8 mouse cellular contexts compared by ENCODE assay signal in the genomic region with DNA sequence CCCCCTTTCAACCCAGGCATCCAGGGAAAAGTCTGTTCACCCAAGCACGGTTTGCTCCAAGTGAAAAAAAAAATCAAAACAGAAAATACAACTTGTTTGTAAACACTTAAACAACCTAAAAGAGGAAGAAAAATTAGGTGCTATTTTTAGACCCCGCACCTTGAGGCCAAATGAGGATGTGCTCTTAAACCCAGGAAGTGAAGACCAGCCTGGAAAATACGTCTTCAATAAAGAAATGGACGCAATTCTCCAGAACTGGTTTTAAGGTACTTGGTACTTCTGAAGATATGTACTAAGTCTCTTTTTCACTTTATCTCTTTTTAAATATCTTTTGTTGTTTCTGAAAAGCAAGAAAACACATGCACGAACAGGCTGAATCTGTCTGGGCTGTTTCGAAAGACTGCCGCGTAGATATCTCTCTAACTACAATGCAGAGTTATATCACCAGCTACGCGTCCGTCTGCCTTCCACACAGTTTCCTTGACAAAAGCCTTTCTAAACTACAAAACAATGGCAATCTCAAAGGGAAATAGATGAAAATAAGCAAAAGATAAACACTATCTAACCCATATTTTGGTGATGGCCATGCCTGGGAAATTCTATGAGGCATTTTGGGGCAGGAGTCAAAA. TPM values are rescaled to one million over a fixed set of nuclear protein-coding genes. Genes with fewer than 3 reads are reported as not detected.
DNase-seq lines count a peak whose midpoint lies in the region; ATAC-seq lines count a peak whose summit lies in the region.

No protein-coding gene starts in this region.

- H3K4me2 ChIP-seq in embryonic facial prominence, embryonic 12.5 days (replicated peaks) = peak overlapping the region; percentile 29
- H3K4me2 ChIP-seq in intestine, embryonic 16.5 days (ENCODE audit: low read depth, low read length) = peak overlapping the region; percentile 28; the same call in 1 of the 2 replicates
- peak overlapping the region; percentile 40 for H3K4me2 ChIP-seq in midbrain, embryonic 14.5 days (ENCODE audit: low read length)

- no peaks in the 10 kb centered on the region for H3K9me3 ChIP-seq in embryonic facial prominence, embryonic 12.5 days
- H3K9me3 ChIP-seq in intestine, embryonic 16.5 days (ENCODE audit: control insufficient read depth, low read length) = no peaks in the 10 kb centered on the region
- no peaks in the 10 kb centered on the region for H3K9me3 ChIP-seq in midbrain, embryonic 14.5 days (ENCODE audit: control insufficient read depth, low read length)

- H3K36me3 ChIP-seq in embryonic facial prominence, embryonic 12.5 days = no peaks in the 10 kb centered on the region
- no peaks in the 10 kb centered on the region for H3K36me3 ChIP-seq in intestine, embryonic 16.5 days (ENCODE audit: control insufficient read depth, insufficient read depth, low read length)
- no peaks in the 10 kb centered on the region for H3K36me3 ChIP-seq in midbrain, embryonic 14.5 days (ENCODE audit: control insufficient read depth, insufficient read depth, low read length)

- DNase-seq in kidney, adult 18-20 months = peak; percentile 25
- DNase-seq in kidney, postnatal 14 days = no peak
- peak; percentile 14 for DNase-seq in midbrain, embryonic 14.5 days
- no peak for DNase-seq in thymus, adult 18-20 months
- no peak for DNase-seq in layer of hippocampus, postnatal 25 days (ENCODE audit: extremely low spot score in 1 of 2, low spot score in 1 of 2)
- no peak for DNase-seq in layer of hippocampus, adult 11-12 months (ENCODE audit: low spot score)

- no peak for ATAC-seq in embryonic facial prominence, embryonic 12.5 days (ENCODE audit: insufficient number of reproducible peaks, insufficient read depth, low FRiP score, low TSS enrichment)
- ATAC-seq in intestine, embryonic 16.5 days = no peak
- no peak for ATAC-seq in midbrain, embryonic 14.5 days (ENCODE audit: low FRiP score, low TSS enrichment)

- no peaks in the 10 kb centered on the region; the same call in 1 of the 2 replicates for H3K4me1 ChIP-seq in embryonic facial prominence, embryonic 12.5 days
- H3K4me1 ChIP-seq in intestine, embryonic 16.5 days (ENCODE audit: control insufficient read depth, insufficient read depth, low read length) = 0 out of 2 replicates have a peak, but pooled peaks cover 5% of the 10 kb centered on the region
- no peaks in the 10 kb centered on the region for H3K4me1 ChIP-seq in midbrain, embryonic 14.5 days (ENCODE audit: control insufficient read depth, insufficient read depth, low read length)

- WGBS in embryonic facial prominence, embryonic 12.5 days = 69% methylated on average over 11 of the region's 11 CpGs
- 73% methylated on average over 11 of the region's 11 CpGs for WGBS in intestine, embryonic 16.5 days
- 60% methylated on average over 11 of the region's 11 CpGs for WGBS in midbrain, embryonic 14.5 days

- 0 out of 2 replicates have a peak overlapping the region, but pooled peaks have one; percentile 6 for H3K4me3 ChIP-seq in embryonic facial prominence, embryonic 12.5 days
- no peak overlapping the region for H3K4me3 ChIP-seq in intestine, embryonic 16.5 days (ENCODE audit: low read length)
- no peak overlapping the region for H3K4me3 ChIP-seq in midbrain, embryonic 14.5 days (replicated peaks; ENCODE audit: low read depth, low read length)

- H3K27me3 ChIP-seq in embryonic facial prominence, embryonic 12.5 days = no peaks in the 10 kb centered on the region
- H3K27me3 ChIP-seq in intestine, embryonic 16.5 days (replicated peaks; ENCODE audit: control insufficient read depth, insufficient read depth, low read length) = no peaks in the 10 kb centered on the region
- no peaks in the 10 kb centered on the region for H3K27me3 ChIP-seq in midbrain, embryonic 14.5 days (ENCODE audit: control insufficient read depth, insufficient read depth, low read length)

- no peak overlapping the region for H3K9ac ChIP-seq in embryonic facial prominence, embryonic 12.5 days
- H3K9ac ChIP-seq in intestine, embryonic 16.5 days (ENCODE audit: low read depth, low read length) = no peak overlapping the region
- no peak overlapping the region for H3K9ac ChIP-seq in midbrain, embryonic 14.5 days (replicated peaks; ENCODE audit: low read length)

- H3K27ac ChIP-seq in embryonic facial prominence, embryonic 12.5 days = no peak overlapping the region
- no peak overlapping the region for H3K27ac ChIP-seq in intestine, embryonic 16.5 days (ENCODE audit: low read length)
- H3K27ac ChIP-seq in midbrain, embryonic 14.5 days (replicated peaks; ENCODE audit: low read depth, low read length) = no peak overlapping the region

RNA-seq across cellular contexts. Expression of a gene that starts 37.7 kb away (rescaled TPM):
- 20.2 and 23.6 TPM in 2 replicates for polyA plus RNA-seq in embryonic facial prominence, embryonic 12.5 days (2016; fragmentation: Nextera tagmentation; extraction: Ambion mirVana)
- 22.7 and 22.9 TPM in 2 replicates for polyA plus RNA-seq in intestine, embryonic 16.5 days (2015; fragmentation: Nextera tagmentation; extraction: Ambion mirVana)
- 3.5 and 10.6 TPM in 2 replicates for polyA plus RNA-seq in midbrain, embryonic 14.5 days (2014; fragmentation: Nextera tagmentation; extraction: Ambion mirVana)
- total RNA-seq in layer of hippocampus, postnatal 25 days (2021) = 1 to 10 TPM; 9.0 to 9.1 TPM

Comparison
In these comparisons a context has a peak if more than half of its experiments do, and no peak if none do; other contexts are left out.
1. DNase-seq: peak in kidney, adult 18-20 months (single experiment) and midbrain, embryonic 14.5 days (single experiment); none in kidney, postnatal 14 days (single experiment), thymus, adult 18-20 months (0 of 2), layer of hippocampus, postnatal 25 days (0 of 2) and layer of hippocampus, adult 11-12 months (single experiment).
2. Peak in every context shown above with its lines, with median percentiles within 50 percentile points of each other: H3K4me2 ChIP-seq.